Mouse (Mus musculus) left cerebral cortex, adult 2 months (tissue): ENCODE measurements around the gene Cyp2c65. TPM values are rescaled to one million over a fixed set of nuclear protein-coding genes. Genes with fewer than 3 reads are reported as not detected.
"Not testable (repeated sequence)": the region's sequence is repeated elsewhere in the genome, so short reads cannot be mapped to it uniquely, and the experiment has no call there.

Source experiments
- DNase-seq, 2 experiments: peaks; one replicate each; pipeline ENCODE4 v3.0.0; 2021 to 2022; ENCODE audit warnings: low spot score in 2 of 2, mixed read lengths in 1 of 2; ENCODE audit errors: extremely low spot score in 1 of 2
- H3K27ac ChIP-seq: fragments of 200-600 bp; 2 replicates; pipeline ENCODE4 v1.8.1; 2022
- H3K4me3 ChIP-seq: fragments of 200-600 bp; 2 replicates; pipeline ENCODE4 v1.8.1; 2022
- CTCF ChIP-seq: fragments of 200-600 bp; IDR thresholded peaks from 2 replicates; pipeline ENCODE4 v1.8.1; 2022; ENCODE audit warnings: antibody characterized with exemption, mild to moderate bottlenecking, moderate library complexity
- intact Hi-C: fragments of 180-260 bp; cut with DNase I; formaldehyde crosslinking; loops from one replicate; pipeline ENCODE4 v1.15.1; 2025
- long read RNA-seq, 2 experiments: library from polyadenylated mRNA; stranded (forward); transcript quantifications; one replicate each; pipeline ENCODE4 v2.0.0; 2021; ENCODE audit warnings: borderline mapping rate in 2 of 2
- total RNA-seq, 2 experiments: library from RNA; stranded (reverse); gene quantifications; 2 replicates each; pipeline ENCODE4 v1.2.3; 2021

Gene Cyp2c65
- under 1 TPM in 1 of 2 experiments, not detected in 1; 0.35 TPM for total RNA-seq
- long read RNA-seq, experiment 1: 0 reads
- long read RNA-seq, experiment 2: 0 reads

DNA sequence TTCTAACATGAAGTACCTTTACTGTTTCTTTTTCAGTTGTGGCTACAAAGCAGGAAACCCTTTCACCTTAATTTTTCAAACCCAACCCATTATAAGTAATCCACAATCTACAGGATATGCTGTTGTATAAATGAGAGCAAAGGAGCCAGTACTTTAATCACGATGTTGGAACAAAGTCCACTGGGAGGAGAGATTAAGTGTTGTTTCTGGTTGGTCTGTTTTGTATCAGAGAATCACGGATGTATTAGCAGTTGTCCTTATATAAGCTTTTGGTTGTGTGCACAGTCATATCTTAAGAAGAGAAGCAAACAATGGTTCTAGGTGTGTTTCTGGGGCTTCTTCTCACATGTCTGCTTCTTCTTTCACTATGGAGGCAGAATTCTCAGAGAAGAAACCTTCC, at the start of gene Cyp2c65:
Gene Cyp2c65 (plus strand): TSS at position 297 of the 400 bp plus-strand sequence.
- no peak for TF ChIP-seq CTCF
- no peak for DNase-seq

DNA sequence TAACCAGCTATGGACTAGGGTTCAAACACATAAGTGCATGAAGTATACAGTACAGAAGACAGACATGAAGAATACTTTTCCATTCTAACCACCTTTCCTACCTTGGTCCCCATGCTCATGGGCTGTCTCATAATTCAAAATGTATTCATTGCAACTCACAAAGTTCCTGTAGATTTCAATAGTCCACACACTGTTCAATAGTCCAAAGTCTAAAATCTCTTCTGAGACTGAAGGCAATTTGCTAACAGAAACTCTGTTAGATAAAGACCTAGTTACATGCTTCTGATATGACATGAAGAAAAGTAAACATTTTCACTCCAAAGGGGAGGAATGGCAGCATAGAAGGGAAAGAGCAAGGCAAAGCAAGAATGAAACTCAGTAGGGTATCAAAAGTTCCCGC, 2.9 kb upstream of the Cyp2c65 start:
- H3K4me3 ChIP-seq: no peak overlapping the region
- no peak for DNase-seq
- intact Hi-C loops: no loop called here
- no peak for TF ChIP-seq CTCF
- no peak overlapping the region for H3K27ac ChIP-seq

More for the DNA sequence above, at the start of gene Cyp2c65:
- intact Hi-C loops: no loop called here
- H3K4me3 ChIP-seq: no peak within 1 kb of the TSS
- H3K27ac ChIP-seq: no peak within 1 kb of the TSS

DNA sequence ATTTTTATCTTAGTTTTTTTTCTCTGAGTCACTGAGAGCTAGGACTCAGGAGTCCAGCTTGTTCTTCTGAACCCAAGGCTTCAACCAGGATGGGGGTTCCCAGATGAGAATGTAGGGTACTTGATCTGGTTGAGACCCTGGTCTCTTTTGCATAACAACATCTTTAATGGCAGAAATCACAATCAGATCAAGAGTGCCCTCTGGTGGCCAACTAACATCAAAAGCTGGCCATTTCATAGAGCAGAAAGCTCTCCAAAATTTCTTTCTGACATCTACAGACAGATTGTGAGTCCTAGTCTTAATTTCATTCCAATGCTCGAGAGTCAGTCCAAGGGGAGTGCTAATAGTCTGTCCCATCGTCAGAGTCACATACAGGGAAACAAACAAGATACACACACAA, 38.0 kb downstream of the Cyp2c65 start:
- DNase-seq, intact Hi-C loops, H3K4me3 ChIP-seq, H3K27ac ChIP-seq: not testable (repeated sequence)

DNA sequence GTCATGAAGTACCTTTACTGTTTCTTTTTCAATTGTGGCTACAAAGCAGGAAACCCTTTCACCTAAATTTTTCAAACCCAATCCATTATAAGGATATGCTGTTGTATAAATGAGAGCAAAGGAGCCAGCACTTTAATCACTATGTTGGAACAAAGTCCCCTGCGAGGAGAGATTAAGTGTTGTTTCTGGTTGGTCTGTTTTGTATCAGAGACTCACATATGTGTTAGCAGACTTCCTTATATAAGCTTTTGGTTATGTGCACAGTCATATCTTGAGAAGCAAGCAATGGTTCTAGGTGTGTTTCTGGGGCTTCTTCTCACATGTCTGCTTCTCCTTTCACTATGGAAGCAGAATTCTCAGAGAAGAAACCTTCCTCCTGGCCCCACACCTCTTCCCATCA, 52.8 kb downstream of the Cyp2c65 start, which contains the start of gene Cyp2c66:
Gene Cyp2c66 (plus strand): TSS at position 255 of the 400 bp plus-strand sequence.
- H3K4me3 ChIP-seq: no peak within 1 kb of the TSS
- H3K27ac ChIP-seq: no peak within 1 kb of the TSS
- intact Hi-C loops: no loop called here
- no peak for DNase-seq
- TF ChIP-seq CTCF: no peak

Other genes with a start within 250 kb of the Cyp2c65 start
- gene Noc3l, start 241.8 kb upstream of the Cyp2c65 start, total RNA-seq: 10 to 100 TPM; 13.4 to 14.6 TPM
- gene Tbc1d12, start 224.4 kb upstream of the Cyp2c65 start, total RNA-seq: 10 to 100 TPM; 11.6 to 13.3 TPM
- 1 to 10 TPM; 4.7 to 5.3 TPM for gene Hells, start 130.1 kb upstream of the Cyp2c65 start, total RNA-seq
- under 1 TPM; 0.16 to 0.40 TPM for gene Cyp2c55, start 54.0 kb upstream of the Cyp2c65 start, total RNA-seq
- not detected for gene Cyp2c66, start 52.9 kb downstream of the Cyp2c65 start, total RNA-seq
- gene Cyp2c29, start 208.4 kb downstream of the Cyp2c65 start, total RNA-seq: not detected